Mouse (Mus musculus) lung, adult 2 months (tissue): ENCODE data around the gene Dpm3. TPM values are rescaled to one million over a fixed set of nuclear protein-coding genes. Genes with fewer than 3 reads are reported as not detected.
"Not testable (repeated sequence)": the region's sequence is repeated elsewhere in the genome, so short reads cannot be mapped to it uniquely, and the experiment has no call there.

Source experiments
- DNase-seq: peaks from one replicate; pipeline ENCODE4 v3.0.0; 2022
- H3K4me1 ChIP-seq: fragments of 200-500 bp; 2 replicates; pipeline ENCODE4 v1.6.1; 2011; ENCODE audit warnings: low read length; ENCODE audit not compliant: control insufficient read depth, insufficient read depth
- H3K4me3 ChIP-seq: fragments of 200-500 bp; replicated peaks from 2 replicates; pipeline ENCODE3; 2011; ENCODE audit warnings: low read depth, mild to moderate bottlenecking, control low read depth, low read length; ENCODE audit errors: extremely low read depth
- CTCF ChIP-seq: fragments of 200-500 bp; IDR thresholded peaks from 2 replicates; pipeline ENCODE4 v1.5.1; 2011; ENCODE audit warnings: mild to moderate bottlenecking, low read length, control low read depth; ENCODE audit not compliant: insufficient read depth
- POLR2A ChIP-seq: fragments of 200-500 bp; IDR thresholded peaks from 2 replicates; pipeline ENCODE4 v1.6.1; 2011; ENCODE audit warnings: low read depth, mild to moderate bottlenecking, control low read depth, low read length, borderline replicate concordance; ENCODE audit errors: extremely low read depth
- WGBS: fragments of 180-500 bp; shearing (Covaris S2); methylation state at CpG from one replicate; pipeline ENCODE4 v1.1.7; 2018; 5-methylcytosine and 5-hydroxymethylcytosine counted together
- polyA plus RNA-seq: library from polyadenylated mRNA; depleted of rRNA; stranded (reverse); fragments of >200 nt; gene quantifications from 2 replicates; pipeline ENCODE4 v1.2.3, GENCODE M21; 2012; rRNA removed

Gene Dpm3
- 411 and 476 TPM in 2 replicates for polyA plus RNA-seq

DNA sequence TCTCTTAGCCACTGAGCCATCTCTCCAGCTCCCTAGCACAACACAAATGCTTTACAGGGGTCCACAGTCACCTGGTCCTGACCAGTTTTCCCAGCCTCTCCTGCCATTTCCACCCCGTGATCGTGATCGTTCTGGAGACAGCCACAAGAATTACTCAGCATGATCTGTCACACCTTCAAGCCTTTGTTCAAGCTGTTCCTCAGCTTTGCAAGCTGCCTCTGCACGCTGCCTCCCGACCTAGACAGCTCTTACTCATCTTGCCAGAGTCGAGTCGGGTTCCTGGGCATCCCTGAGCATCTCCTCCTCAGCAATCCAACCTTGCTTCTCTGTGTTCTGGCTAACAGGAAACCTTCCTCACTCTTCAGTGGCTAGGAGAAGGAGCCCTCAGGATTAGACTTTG is at the start of gene Dpm3:
Gene Dpm3, plus strand, starts transcription at position 283 of the 400 bp plus-strand sequence.
- no peak for DNase-seq
- whole genome bisulfite sequencing = 50% methylated on average over 7 of the region's 7 CpGs
- TF ChIP-seq POLR2A (no peak), CTCF (no peak)

DNA sequence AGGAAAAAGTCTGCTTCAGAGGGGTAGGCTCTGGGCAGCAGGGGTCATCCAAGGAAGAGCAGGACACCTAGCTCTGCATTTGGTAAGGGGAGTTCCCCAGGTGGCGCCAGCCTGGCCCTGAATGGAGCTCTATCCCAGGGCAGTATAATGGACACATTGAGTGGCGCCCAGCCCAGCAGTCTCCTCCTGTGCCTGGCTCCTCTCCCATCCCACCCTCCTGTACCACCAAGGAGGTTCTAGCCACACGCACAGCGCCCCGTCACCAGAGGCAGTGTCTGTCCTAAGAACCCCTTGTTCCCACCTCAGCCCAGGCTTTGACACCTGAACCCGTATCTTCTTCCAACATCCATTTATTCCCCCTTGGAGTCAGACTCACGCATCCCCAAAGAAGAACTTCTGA is 49.4 kb upstream of the Dpm3 start:
- Histone ChIP-seq H3K4me1 (peaks cover 4% of the 10 kb centered on the region; the same call in 1 of the 2 replicates), H3K4me3 (no peak overlapping the region)
- WGBS = 91% methylated on average over 7 of the region's 7 CpGs
- no peak for DNase-seq
- TF ChIP-seq CTCF (no peak), POLR2A (no peak)

More for the DNA sequence above, at the start of gene Dpm3:
- Histone ChIP-seq H3K4me1 (peaks cover 7% of the 10 kb centered on the region; the same call in 1 of the 2 replicates), H3K4me3 (no peak within 1 kb of the TSS)

DNA sequence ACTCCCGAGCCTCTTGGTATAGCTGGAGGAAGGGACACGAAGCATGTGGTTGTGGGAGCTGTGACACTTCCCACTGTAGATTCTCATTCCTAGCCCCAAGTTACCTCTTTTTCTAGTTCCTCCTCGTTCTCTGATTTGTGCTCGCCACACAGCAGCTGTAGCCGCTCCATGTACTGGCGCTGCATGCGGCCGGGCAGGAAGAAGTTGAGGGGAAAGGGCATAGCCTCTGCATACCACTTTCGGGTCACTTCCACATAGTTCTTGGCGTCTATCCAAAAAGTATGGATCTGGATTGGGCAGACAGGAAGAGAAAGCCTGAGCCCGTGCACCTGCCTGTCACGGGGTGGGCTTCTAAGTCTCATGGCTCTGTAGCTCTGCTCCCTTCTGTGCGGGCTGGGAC is 49.0 kb upstream of the Dpm3 start:
- TF ChIP-seq CTCF (no peak), POLR2A (no peak)
- no peak for DNase-seq
- H3K4me3 ChIP-seq = no peak overlapping the region
- WGBS = 49% methylated on average over 13 of the region's 13 CpGs
- peaks cover 5% of the 10 kb centered on the region; the same call in 1 of the 2 replicates for H3K4me1 ChIP-seq

DNA sequence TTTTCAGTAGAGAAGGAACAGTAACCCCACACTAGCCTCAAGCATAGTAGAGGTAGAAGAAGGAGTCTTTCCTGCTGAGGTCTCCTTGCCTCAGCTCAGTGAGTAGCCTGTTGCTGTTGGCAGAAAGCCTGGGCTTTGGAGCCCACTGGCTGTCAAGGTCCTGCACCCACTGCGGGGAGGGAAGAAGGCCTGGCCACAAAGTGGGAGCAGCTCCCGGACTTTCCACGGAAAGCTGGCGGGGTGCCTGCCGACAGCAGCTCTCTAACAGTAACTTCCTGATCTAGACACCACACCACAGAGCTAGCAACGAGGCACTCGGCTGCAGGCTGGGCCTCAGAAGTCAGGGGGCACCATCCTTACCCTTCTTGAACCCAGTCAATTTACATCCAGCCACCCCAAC is 48.4 kb upstream of the Dpm3 start:
- TF ChIP-seq POLR2A = no peak
- no peak for TF ChIP-seq CTCF
- DNase-seq = no peak
- WGBS = 44% methylated on average over 7 of the region's 7 CpGs
- no peak overlapping the region for H3K4me3 ChIP-seq
- peaks cover 6% of the 10 kb centered on the region; the same call in 1 of the 2 replicates for H3K4me1 ChIP-seq

DNA sequence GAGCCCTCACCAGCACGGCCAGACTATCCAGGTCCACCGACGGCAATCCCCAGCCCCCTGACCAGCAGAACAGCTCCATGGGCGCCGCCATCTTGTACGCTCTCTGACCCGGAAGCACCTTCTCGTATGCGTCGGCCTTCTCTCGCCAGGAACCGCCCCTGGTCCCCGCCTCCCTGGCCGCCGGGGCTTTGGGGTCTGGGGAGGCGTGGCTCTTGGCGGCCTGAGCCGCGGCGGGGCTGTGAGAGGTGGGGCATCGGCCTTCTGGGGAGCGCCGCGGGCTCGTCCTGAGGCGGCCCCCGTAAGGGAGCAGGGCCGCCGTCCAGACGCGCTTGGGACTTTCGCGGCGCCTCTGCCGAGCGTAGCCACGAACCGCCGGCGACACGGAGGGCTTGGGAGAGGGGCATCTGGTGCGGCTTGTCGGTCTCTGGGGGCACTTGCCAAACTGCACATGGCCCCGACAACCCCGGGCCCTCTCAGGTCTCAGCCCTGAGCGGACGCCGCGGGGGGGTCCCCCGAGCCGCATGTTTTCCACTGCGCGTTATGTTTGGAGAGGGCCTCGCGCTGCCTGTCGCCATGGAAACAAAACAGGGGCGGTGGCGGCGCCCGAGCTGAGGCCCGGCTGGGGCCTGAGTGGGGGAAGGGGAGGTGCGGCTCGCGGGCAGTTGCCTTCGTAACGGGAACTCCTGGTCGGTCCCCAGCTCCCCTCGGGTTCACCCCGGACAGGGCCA is 45.2 kb upstream of the Dpm3 start:
- TF ChIP-seq CTCF (no peak), POLR2A (peak; percentile 67; the same call in 1 of the 2 replicates)
- 1% methylated on average over 69 of the region's 69 CpGs for WGBS
- H3K4me1 ChIP-seq = peaks cover 9% of the 10 kb centered on the region
- peak overlapping the region; percentile 96 for H3K4me3 ChIP-seq
- DNase-seq = peak; percentile 93

DNA sequence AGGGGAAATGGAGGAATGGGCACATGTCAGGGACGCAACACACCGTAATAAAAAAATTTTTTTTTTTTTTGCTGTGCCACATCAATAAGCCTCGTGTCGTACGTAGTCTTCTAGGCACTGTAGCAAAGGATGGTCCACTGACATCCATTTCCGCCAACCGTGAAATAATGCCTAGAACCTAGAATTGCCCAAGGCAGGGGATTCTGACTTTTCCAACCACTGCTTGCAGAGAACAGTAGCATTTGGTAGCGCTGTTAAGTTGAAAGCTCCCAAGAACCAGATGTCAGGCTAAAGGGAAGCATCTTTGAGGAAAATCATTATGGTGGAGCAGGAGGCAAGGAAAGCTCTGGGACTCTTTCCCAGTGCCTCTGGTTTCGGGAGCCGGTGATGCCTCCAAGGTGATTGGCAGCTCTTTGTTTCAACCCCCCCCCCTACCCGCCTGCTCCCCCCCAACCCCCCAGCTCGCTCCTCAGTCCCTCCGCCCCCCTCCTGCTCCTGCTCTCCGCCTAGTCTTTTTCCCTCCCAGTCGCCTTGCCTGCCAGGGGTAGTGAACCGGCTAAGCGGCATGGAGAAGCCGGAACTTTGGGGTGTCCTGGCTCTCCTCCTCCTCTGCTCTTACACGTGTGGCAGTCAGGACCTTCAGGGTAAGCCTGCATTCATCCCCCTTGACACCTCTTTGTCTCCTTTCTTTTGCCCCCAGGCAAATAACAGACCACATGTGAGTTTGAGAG is 44.3 kb upstream of the Dpm3 start, which contains the start of gene Thbs3:
Gene Thbs3, plus strand, starts transcription at position 500 of the 731 bp plus-strand sequence.
- WGBS = 3% methylated on average over 19 of the region's 19 CpGs
- DNase-seq = peak; percentile 48
- peak within 1 kb of the TSS; percentile 96 for H3K4me3 ChIP-seq
- H3K4me1 ChIP-seq = peaks cover 9% of the 10 kb centered on the region
- TF ChIP-seq POLR2A = no peak
- TF ChIP-seq CTCF = no peak

DNA sequence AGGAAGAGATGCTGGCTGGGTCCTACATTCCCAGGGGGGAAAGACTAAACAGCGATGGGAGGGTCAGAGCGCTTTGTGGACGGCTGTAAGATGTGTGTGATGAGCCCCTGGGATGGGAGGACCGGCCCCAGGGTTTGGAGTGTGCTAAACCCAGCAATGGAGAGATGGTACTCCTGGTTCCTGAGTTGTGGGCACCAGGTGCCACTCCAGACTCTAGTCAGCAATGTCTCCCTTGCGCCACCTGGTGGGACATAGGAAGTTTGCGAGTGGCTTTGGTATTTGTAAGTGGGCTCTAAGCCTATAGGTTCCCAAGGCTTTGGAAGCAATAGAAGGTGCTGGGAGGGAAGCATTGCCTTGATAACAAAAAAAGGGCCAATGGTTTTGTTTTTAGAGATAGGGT is 43.3 kb upstream of the Dpm3 start:
- DNase-seq = peak; percentile 84
- peak overlapping the region; percentile 2 for H3K4me3 ChIP-seq
- H3K4me1 ChIP-seq = peaks cover 9% of the 10 kb centered on the region
- 0% methylated on average over 6 of the region's 6 CpGs for WGBS
- TF ChIP-seq POLR2A = no peak
- TF ChIP-seq CTCF = peak; percentile 95

DNA sequence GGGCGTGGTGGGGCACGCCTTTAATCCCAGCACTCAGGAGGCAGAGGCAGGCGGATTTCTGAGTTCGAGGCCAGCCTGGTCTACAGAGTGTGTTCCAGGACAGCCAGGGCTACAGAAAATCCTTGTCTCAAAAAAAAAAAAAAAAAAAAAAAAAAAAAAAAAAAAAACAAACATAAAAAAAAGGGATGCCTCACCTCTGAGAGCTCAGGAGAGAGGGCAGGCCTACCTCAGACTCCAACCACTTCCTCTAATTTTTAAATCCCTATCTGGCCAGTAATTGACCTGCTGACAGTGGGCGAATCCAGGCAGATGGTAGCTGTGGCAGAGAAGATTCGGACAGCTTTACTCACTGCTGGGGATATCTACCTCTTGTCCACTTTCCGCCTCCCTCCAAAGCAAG is 42.8 kb upstream of the Dpm3 start:
- H3K4me3 ChIP-seq, H3K4me1 ChIP-seq, DNase-seq: not testable (repeated sequence)
- WGBS = 65% methylated on average over 7 of the region's 7 CpGs

DNA sequence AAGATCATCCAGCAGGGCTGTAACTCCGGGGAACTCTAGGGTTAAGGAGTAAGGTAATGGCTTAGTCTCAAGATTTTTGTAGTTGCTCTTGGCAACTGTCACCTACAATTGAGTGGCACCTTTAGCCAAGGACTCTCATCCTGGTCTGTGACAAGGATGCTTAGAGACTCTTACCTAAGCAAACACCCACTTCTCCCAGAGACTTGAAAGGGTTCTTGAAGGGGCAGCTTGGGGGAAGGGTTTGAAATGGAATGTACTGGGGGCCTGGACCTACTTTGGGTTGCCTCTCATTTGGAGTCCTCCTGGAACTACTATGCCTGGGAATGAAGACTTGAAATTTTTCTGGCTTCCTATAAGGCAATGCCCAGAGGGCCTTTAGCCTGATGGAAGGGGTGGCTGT is 40.9 kb upstream of the Dpm3 start:
- peak; percentile 55 for DNase-seq
- no peak for TF ChIP-seq CTCF
- no peak for TF ChIP-seq POLR2A
- WGBS = 61% methylated on average over 1 of the region's 1 CpGs
- H3K4me1 ChIP-seq = peaks cover 8% of the 10 kb centered on the region
- no peak overlapping the region for H3K4me3 ChIP-seq
